Mouse (Mus musculus) hindlimb bud, embryonic 11.5 days (tissue): ENCODE measurements around the gene Kcp.

Experiments
- DNase-seq: peaks from one replicate; pipeline ENCODE4 v3.0.0-alpha.2; 2012; ENCODE audit warnings: low read depth, low spot score; ENCODE audit errors: extremely low spot score

The Kcp gene

DNA sequence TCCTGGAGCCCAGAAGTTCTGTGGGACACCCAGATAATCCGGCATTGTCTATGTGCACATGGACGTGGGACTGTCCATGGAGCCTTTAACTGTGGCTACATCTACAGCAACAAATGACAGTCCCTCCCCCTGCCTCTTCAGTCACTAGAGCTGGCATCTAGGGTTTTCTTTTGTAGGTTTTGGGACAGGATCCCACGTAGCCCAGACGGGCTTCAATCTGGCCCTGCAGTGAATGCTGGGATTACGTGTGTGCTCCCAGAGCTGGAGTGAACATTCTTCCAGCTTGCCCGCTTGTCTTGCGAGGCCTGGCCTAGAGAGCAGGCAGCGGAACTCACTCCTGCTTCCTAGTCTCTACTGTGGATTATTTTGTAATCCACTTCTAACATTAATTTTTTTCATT lies 82.6 kb downstream of the Kcp start:
- DNase-seq: no peak
